Mouse (Mus musculus): Measurements from ENCODE around the gene Cxcl15.
"Not testable (repeated sequence)": the region's sequence is repeated elsewhere in the genome, so short reads cannot be mapped to it uniquely, and the experiment has no call there.

Gene Cxcl15

GRCm38 (mm10) chr5:90789306-90790073 lies 4.8 kb upstream of the Cxcl15 start:
- DNase-seq (ENCODE audit: low spot score in 2 of 2), result no peak

DNA sequence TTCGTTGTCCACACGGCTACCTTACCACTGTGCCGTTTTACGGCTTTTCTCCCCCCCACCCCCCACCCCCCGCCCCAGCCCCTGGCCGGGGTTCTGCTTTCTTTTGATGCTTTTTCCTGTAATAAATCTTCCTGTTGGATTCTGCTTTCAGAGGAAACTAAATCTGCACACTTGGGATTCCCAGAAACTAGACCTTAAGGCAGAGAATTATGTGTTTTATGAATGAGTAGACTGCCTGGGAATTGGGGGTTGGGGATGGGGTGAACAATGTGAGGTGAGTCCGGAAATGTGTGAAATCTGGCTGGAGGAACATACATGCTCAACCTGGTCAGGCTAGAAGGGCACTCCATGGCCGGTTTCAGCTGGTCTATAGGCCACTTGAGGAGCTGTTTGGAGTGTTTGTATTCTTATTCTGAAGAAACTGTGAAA lies 4.2 kb upstream of the Cxcl15 start:
- DNase-seq (ENCODE audit: low spot score in 2 of 2), result no peak

- DNase-seq (ENCODE audit: low spot score in 2 of 2), result not testable (repeated sequence)
These were observed 1.1 kb downstream of the Cxcl15 start for GRCm38 (mm10) chr5:90795392-90795791.

DNA sequence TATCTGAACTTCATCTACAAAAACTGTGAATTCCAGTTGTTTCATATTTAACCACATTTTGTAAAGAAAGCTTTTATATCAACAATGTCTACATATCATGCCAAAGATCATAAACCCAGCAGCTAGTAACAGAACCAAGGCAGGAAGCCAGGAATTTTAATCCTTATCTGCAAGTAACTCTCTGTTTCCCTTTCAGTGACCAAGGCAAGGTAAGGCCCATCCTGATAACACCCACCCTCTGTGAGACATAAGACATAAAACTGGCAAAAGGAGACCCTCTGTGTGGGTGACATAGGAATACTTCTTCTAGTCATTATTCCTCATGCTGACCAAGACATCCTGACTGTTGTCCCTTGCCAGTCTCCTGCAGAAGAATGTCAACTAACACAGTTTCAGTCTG lies 10.2 kb downstream of the Cxcl15 start:
- DNase-seq (ENCODE audit: low spot score in 2 of 2), result no peak

- DNase-seq (ENCODE audit: low spot score in 2 of 2), result no peak
These were observed 11.7 kb downstream of the Cxcl15 start for GRCm38 (mm10) chr5:90806050-90806449.

- DNase-seq (ENCODE audit: low spot score in 2 of 2), result no peak
These were observed 13.0 kb downstream of the Cxcl15 start for GRCm38 (mm10) chr5:90807176-90807950.

DNA sequence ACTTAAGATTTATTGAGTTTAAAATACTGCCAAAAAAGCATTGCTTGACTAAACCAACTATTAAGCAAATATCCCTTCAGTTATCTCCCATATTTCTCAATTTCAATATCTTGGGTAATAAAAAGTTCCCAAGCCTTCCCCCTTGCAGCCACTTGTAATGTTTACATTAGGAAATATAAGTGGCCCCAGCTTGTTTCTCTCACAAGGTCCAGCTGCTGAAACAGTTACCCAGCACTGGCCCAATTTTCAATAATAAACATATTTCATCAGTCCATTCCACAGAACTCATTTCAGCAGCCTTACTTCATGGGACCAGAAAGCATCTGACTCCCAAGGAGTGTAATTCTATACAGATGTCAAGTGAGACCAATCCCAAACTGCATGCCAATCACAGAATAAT lies 25.4 kb downstream of the Cxcl15 start:
- no peak for DNase-seq (ENCODE audit: low spot score in 2 of 2)

DNA sequence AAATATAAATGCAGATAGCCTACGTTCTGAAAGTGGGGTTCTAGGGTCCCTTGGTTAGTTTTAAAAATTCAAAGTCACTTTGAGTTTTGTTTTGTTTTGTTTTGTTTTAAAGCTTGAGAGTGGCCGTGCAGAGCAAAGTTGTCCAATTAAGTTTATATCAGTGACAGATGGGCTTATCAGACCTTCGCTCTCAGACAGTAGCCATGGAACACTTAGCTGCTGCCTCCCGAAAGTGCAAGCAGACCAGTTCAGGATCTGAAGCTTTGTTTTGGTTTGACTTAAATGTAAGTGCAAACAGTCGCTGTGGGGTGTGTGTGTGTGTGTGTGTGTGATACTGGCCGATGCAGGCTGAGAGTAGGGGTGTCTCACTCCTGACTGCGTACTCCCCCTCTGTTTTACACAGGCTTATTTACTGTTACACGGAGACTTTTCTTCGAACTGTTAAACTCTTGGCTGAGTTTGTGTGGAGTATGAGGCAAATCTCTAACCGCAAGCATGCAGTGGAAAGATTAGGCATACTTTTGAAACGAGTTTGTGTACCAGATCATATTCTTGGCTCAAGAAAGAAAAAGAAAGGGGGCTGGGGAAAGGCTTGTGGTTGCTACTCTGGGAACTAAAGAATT lies 37.9 kb downstream of the Cxcl15 start:
- no peak for DNase-seq (ENCODE audit: low spot score in 2 of 2)

- DNase-seq (ENCODE audit: low spot score in 2 of 2), result no peak
These were observed 38.5 kb downstream of the Cxcl15 start for GRCm38 (mm10) chr5:90832768-90833388.

- no peak for DNase-seq (ENCODE audit: low spot score in 2 of 2)
These were observed 40.1 kb downstream of the Cxcl15 start for GRCm38 (mm10) chr5:90834436-90834835.

- DNase-seq (ENCODE audit: low spot score in 2 of 2), result no peak
These were observed 44.2 kb downstream of the Cxcl15 start for GRCm38 (mm10) chr5:90838582-90838981.

GRCm38 (mm10) chr5:90840902-90841869 lies 46.9 kb downstream of the Cxcl15 start:
- no peak for DNase-seq (ENCODE audit: low spot score in 2 of 2)

DNA sequence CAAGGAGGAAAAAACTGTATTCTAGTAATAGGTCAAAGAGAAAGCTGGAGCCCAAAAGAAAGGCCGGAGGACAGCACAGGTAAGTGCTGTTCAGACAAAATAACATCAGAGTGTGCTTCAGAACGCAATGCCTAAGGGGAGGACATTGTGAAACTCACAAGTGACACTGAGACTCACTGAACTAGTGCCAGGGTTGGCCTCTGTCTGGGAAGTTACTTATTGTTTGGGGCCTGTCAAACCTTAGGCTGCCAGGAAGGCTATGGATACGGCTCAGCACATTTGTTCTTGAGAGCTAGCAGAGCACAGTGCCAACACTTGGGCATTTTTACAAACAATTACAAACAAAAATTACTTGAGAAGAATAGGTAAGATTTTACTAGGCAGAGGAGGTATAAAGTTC lies 49.6 kb downstream of the Cxcl15 start:
- no peak for DNase-seq (ENCODE audit: low spot score in 2 of 2)

- not testable (repeated sequence) for DNase-seq (ENCODE audit: low spot score in 2 of 2)
These were observed 55.8 kb downstream of the Cxcl15 start for GRCm38 (mm10) chr5:90850096-90850495.

DNA sequence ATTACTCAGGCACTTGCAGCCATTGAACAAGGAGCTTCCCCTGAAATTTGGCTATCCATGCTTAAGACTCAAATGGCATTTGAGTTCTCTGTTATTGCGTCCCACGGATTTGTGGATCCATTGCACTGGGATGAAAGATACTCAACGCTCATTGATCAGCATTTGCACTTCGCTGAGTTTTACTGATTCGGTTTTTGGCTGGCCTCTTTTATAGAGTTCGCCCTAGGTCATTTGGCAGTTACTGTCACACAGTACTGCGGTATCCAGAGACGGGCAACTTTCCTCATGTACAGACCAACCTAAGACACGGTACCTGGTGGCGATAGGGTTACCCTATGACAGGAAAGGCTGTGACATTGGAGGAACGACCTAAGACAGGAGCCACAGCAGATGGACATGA lies 57.1 kb downstream of the Cxcl15 start:
- DNase-seq (ENCODE audit: low spot score in 2 of 2), result not testable (repeated sequence)
